Mouse (Mus musculus): Measurements from ENCODE around the gene 4930404N11Rik.

DNA sequence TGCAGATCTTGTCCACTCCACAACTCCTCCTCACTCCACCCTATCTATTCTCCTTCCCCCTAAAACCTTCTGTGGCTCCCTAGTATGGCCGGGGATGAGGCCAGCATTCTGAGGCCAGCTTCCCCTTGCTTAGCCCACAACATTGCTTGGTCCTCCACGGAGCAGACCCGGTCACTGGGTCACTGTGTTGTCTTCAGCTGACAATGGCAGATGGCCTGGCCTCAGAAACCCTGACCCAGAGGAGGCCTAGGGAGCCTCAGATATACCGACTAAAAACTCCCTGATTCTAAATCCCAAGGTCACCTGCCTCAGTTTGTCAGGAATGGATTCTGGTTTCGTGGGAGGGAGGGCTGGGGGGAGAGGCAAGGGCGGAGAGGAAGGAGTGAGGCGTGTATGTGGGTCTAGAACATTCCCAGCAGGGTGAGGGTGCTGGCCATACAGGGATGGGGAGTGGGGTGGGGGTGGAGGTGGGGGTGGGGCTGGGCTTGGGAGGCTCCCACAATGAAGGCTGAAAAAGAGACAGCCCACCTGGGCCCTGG, 36.7 kb upstream of the 4930404N11Rik start:
- TF ChIP-seq POLR2A (IDR thresholded peaks at IDR 0.05; ENCODE audit: insufficient read depth, low read depth, low read length) (no peak), CTCF (IDR thresholded peaks at IDR 0.05; ENCODE audit: insufficient read depth, low read depth, low read length) (no peak)

Data from olfactory bulb, adult 2 months (tissue).